Mouse (Mus musculus): ENCODE data around the gene Srrm4. TPM values are rescaled to one million over a fixed set of nuclear protein-coding genes. Genes with fewer than 3 reads are reported as not detected.

Srrm4 gene
- polyA plus RNA-seq, 1 experiment from 2014 or later: 0.33 TPM

- Histone ChIP-seq H3K4me1 (replicated peaks; ENCODE audit: insufficient read depth, low read length) (no peaks in the 10 kb centered on the region), H3K27ac (no peak overlapping the region), H3K9ac (ENCODE audit: low read depth, low read length) (no peak overlapping the region), H3K27me3 (ENCODE audit: insufficient read depth, low read length) (no peaks in the 10 kb centered on the region), H3K4me3 (replicated peaks; ENCODE audit: low read depth, low read length) (no peak overlapping the region), H3K36me3 (ENCODE audit: insufficient read depth, low read length) (no peaks in the 10 kb centered on the region), H3K4me2 (ENCODE audit: low read length) (no peak overlapping the region), H3K9me3 (replicated peaks; ENCODE audit: low read length) (no peaks in the 10 kb centered on the region)
- WGBS: 47% methylated on average over 8 of the region's 8 CpGs
- no peak for ATAC-seq (replicated peaks; ENCODE audit: low FRiP score, low read depth)
- no peak for DNase-seq (ENCODE audit: low spot score)
- no peak for TF ChIP-seq CTCF (IDR thresholded peaks at IDR 0.05; ENCODE audit: low read depth)
These were observed 35.0 kb downstream of the Srrm4 start for GRCm38 (mm10) chr5:116556614-116557013.

GRCm38 (mm10) chr5:116553868-116554267 lies 37.7 kb downstream of the Srrm4 start:
- ATAC-seq (replicated peaks; ENCODE audit: low FRiP score, low read depth) (no peak), DNase-seq (ENCODE audit: low spot score) (peak; percentile 49)
- Histone ChIP-seq H3K27ac (no peak overlapping the region), H3K4me1 (replicated peaks; ENCODE audit: insufficient read depth, low read length) (no peaks in the 10 kb centered on the region), H3K9ac (ENCODE audit: low read depth, low read length) (no peak overlapping the region), H3K27me3 (ENCODE audit: insufficient read depth, low read length) (no peaks in the 10 kb centered on the region), H3K4me2 (ENCODE audit: low read length) (no peak overlapping the region), H3K9me3 (replicated peaks; ENCODE audit: low read length) (no peaks in the 10 kb centered on the region), H3K36me3 (ENCODE audit: insufficient read depth, low read length) (no peaks in the 10 kb centered on the region), H3K4me3 (replicated peaks; ENCODE audit: low read depth, low read length) (no peak overlapping the region)
- WGBS: 4% methylated on average over 5 of the region's 5 CpGs
- TF ChIP-seq CTCF (IDR thresholded peaks at IDR 0.05; ENCODE audit: low read depth): no peak

- no peak overlapping the region for H3K9ac ChIP-seq (ENCODE audit: low read depth, low read length)
- WGBS: 43% methylated on average over 2 of the region's 2 CpGs
- no peak for ATAC-seq (replicated peaks; ENCODE audit: low FRiP score, low read depth)
These were observed 38.5 kb downstream of the Srrm4 start for GRCm38 (mm10) chr5:116553106-116553505.

GRCm38 (mm10) chr5:116552584-116552983 lies 39.0 kb downstream of the Srrm4 start:
- no peak for TF ChIP-seq CTCF (IDR thresholded peaks at IDR 0.05; ENCODE audit: low read depth)
- no peaks in the 10 kb centered on the region for H3K27me3 ChIP-seq (ENCODE audit: insufficient read depth, low read length)
- no peak overlapping the region for H3K4me2 ChIP-seq (ENCODE audit: low read length)
- no peak for DNase-seq (ENCODE audit: low spot score)
- H3K36me3 ChIP-seq (ENCODE audit: insufficient read depth, low read length): no peaks in the 10 kb centered on the region
- H3K27ac ChIP-seq: no peak overlapping the region
- no peak overlapping the region for H3K4me3 ChIP-seq (replicated peaks; ENCODE audit: low read depth, low read length)
- H3K9ac ChIP-seq (ENCODE audit: low read depth, low read length): no peak overlapping the region
- H3K4me1 ChIP-seq (replicated peaks; ENCODE audit: insufficient read depth, low read length): no peaks in the 10 kb centered on the region
- no peak for ATAC-seq (replicated peaks; ENCODE audit: low FRiP score, low read depth)
- no peaks in the 10 kb centered on the region for H3K9me3 ChIP-seq (replicated peaks; ENCODE audit: low read length)

More at GRCm38 (mm10) chr5:116553106-116553505, 38.5 kb downstream of the Srrm4 start:
- H3K4me2 ChIP-seq (ENCODE audit: low read length): no peak overlapping the region
- no peak for DNase-seq (ENCODE audit: low spot score)
- no peak for TF ChIP-seq CTCF (IDR thresholded peaks at IDR 0.05; ENCODE audit: low read depth)
- H3K27ac ChIP-seq: no peak overlapping the region
- H3K4me1 ChIP-seq (replicated peaks; ENCODE audit: insufficient read depth, low read length): no peaks in the 10 kb centered on the region
- no peaks in the 10 kb centered on the region for H3K9me3 ChIP-seq (replicated peaks; ENCODE audit: low read length)
- H3K36me3 ChIP-seq (ENCODE audit: insufficient read depth, low read length): no peaks in the 10 kb centered on the region
- no peaks in the 10 kb centered on the region for H3K27me3 ChIP-seq (ENCODE audit: insufficient read depth, low read length)
- no peak overlapping the region for H3K4me3 ChIP-seq (replicated peaks; ENCODE audit: low read depth, low read length)

- H3K27me3 ChIP-seq (ENCODE audit: insufficient read depth, low read length): no peaks in the 10 kb centered on the region
- WGBS: 39% methylated on average over 11 of the region's 11 CpGs
- no peak overlapping the region for H3K9ac ChIP-seq (ENCODE audit: low read depth, low read length)
- no peak overlapping the region for H3K4me2 ChIP-seq (ENCODE audit: low read length)
- H3K27ac ChIP-seq: no peak overlapping the region
- no peak for TF ChIP-seq CTCF (IDR thresholded peaks at IDR 0.05; ENCODE audit: low read depth)
- DNase-seq (ENCODE audit: low spot score) (peak; percentile 45), ATAC-seq (replicated peaks; ENCODE audit: low FRiP score, low read depth) (no peak)
- H3K4me1 ChIP-seq (replicated peaks; ENCODE audit: insufficient read depth, low read length): no peaks in the 10 kb centered on the region
- no peaks in the 10 kb centered on the region for H3K9me3 ChIP-seq (replicated peaks; ENCODE audit: low read length)
- H3K36me3 ChIP-seq (ENCODE audit: insufficient read depth, low read length): no peaks in the 10 kb centered on the region
- H3K4me3 ChIP-seq (replicated peaks; ENCODE audit: low read depth, low read length): no peak overlapping the region
These were observed 45.9 kb downstream of the Srrm4 start for GRCm38 (mm10) chr5:116545746-116546145.

- Histone ChIP-seq H3K4me1 (replicated peaks; ENCODE audit: insufficient read depth, low read length) (no peaks in the 10 kb centered on the region), H3K27ac (no peak overlapping the region), H3K9ac (ENCODE audit: low read depth, low read length) (no peak overlapping the region), H3K4me2 (ENCODE audit: low read length) (no peak overlapping the region), H3K27me3 (ENCODE audit: insufficient read depth, low read length) (no peaks in the 10 kb centered on the region), H3K36me3 (ENCODE audit: insufficient read depth, low read length) (no peaks in the 10 kb centered on the region), H3K9me3 (replicated peaks; ENCODE audit: low read length) (no peaks in the 10 kb centered on the region), H3K4me3 (replicated peaks; ENCODE audit: low read depth, low read length) (no peak overlapping the region)
- ATAC-seq (replicated peaks; ENCODE audit: low FRiP score, low read depth) (no peak), DNase-seq (ENCODE audit: low spot score) (no peak)
- peak; percentile 24; the same call in 1 of the 2 replicates for TF ChIP-seq CTCF (IDR thresholded peaks at IDR 0.05; ENCODE audit: low read depth)
- 49% methylated on average over 7 of the region's 7 CpGs for WGBS
These were observed 49.3 kb downstream of the Srrm4 start for GRCm38 (mm10) chr5:116542317-116542716.

- H3K27me3 ChIP-seq (ENCODE audit: insufficient read depth, low read length): no peaks in the 10 kb centered on the region
- DNase-seq (ENCODE audit: low spot score) (no peak), ATAC-seq (replicated peaks; ENCODE audit: low FRiP score, low read depth) (no peak)
- no peak overlapping the region for H3K4me3 ChIP-seq (replicated peaks; ENCODE audit: low read depth, low read length)
- no peaks in the 10 kb centered on the region for H3K36me3 ChIP-seq (ENCODE audit: insufficient read depth, low read length)
- peak; percentile 20; the same call in 1 of the 2 replicates for TF ChIP-seq CTCF (IDR thresholded peaks at IDR 0.05; ENCODE audit: low read depth)
- no peak overlapping the region for H3K4me2 ChIP-seq (ENCODE audit: low read length)
- H3K9me3 ChIP-seq (replicated peaks; ENCODE audit: low read length): no peaks in the 10 kb centered on the region
- no peak overlapping the region for H3K9ac ChIP-seq (ENCODE audit: low read depth, low read length)
- H3K27ac ChIP-seq: no peak overlapping the region
- 88% methylated on average over 3 of the region's 3 CpGs for WGBS
- no peaks in the 10 kb centered on the region for H3K4me1 ChIP-seq (replicated peaks; ENCODE audit: insufficient read depth, low read length)
These were observed 50.5 kb downstream of the Srrm4 start for GRCm38 (mm10) chr5:116541128-116541527.

All from kidney, postnatal 0 days (tissue).